Mouse (Mus musculus) cerebellum, adult 9-10 months (tissue): Measurements from ENCODE around the gene Nrxn3.
A peak's percentile ranks its signal among the peaks of the same experiment; 100 is the strongest.

Experiments used
- DNase-seq: peaks from one replicate; pipeline ENCODE4 v3.0.0; 2022

Gene Nrxn3

DNA sequence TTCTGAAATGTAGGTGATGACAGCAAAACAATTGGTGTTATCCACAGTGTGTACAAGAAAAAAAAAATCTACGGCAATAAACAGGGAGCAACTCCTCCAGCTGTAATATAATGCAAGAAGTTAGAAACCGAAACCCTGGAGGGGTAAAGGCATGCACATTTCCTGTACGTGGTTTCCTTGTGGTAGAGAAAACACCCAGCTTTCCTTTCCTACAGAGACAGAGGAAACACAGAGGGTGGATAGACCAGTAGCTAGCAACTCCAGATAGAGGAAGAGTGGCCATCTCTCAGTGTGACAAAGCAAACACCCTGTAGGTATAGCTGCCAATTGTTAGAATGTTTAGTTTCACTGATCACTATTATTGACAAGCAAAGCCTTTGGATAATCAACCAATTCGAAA, 642.2 kb downstream of the Nrxn3 start:
- no peak for DNase-seq

DNA sequence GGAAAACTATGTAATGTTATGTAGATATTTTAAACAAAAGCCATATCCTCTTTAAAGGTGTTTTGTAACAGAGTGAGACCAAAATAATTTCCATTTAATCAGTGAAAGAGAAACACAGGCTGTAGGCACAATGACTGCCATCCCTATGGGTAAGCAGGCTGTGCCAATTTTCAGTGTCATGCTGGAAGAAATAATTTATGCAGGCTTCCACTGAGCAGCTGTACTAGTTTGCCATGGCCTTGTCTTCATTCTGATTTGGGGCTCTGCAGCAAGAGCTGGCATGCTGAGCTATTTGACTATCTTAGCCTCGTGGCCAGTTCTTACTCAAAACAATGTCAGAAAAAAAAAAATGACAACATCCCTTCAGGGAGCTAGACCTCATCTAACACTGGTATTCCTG, 647.3 kb downstream of the Nrxn3 start:
- no peak for DNase-seq

DNA sequence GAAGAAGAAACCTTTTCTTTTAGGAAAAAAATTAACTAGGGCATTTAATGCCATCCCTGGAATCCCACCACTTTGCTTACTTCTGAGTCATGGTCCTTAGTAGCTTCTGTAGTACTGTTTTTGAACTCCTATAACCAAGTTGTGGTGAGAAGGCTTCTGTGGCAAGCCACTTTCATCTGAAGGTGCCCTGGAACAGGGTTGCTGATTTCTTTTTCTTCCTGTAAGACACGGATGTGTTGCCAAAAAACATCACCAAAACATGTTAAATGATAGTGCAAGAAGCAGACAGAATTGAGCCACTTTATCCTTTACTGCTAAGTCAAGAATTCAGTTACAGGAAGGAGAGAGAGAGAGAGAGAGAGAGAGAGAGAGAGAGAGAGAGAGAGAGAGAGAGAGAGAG, 653.9 kb downstream of the Nrxn3 start:
- no peak for DNase-seq

DNA sequence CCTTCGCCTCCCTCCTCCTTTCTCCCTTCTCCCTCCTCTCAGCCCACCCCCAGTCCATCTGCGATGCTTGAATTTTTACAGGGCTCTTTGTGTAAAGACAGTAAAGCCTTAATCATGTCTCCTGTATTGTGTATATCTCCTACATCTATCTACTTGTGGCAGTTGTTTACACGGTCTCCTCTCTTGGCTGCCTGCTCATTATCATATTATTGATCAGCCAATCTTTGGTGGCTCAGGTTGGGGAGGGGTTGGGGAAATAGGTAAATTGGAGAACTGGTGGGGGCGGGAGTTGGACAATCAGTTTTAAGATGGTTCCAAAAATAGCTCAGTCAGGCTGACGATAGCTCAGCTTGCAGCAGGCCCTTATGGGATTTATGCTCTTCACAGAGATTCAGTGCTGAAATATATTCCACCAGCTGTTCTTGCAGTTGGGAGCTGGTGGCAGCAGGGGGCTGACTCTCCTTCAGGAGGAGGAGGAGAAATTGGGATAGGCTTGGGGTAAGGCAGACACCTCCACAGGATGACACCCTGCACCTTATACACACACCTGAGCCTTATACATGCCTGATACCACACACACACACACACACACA, 654.5 kb downstream of the Nrxn3 start:
- no peak for DNase-seq

DNA sequence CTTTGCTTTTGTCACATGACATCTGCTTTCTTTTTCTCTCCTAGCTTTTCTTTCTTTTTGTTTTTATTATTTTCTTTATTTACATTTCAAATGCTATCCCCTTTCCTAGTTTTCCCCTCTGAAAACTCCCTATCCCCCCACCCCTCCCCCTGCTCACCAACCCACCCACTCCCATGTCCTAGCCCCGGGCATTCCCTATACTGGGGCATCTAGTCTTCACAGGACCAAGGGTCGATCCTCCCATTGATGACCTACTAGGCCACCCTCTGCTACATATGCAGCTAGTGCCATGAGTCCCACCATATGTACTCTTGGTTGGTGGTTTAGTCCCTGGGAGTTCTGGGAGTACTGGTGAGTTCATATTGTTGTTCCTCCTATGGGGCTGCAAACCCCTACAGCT, 655.0 kb downstream of the Nrxn3 start:
- DNase-seq = no peak

DNA sequence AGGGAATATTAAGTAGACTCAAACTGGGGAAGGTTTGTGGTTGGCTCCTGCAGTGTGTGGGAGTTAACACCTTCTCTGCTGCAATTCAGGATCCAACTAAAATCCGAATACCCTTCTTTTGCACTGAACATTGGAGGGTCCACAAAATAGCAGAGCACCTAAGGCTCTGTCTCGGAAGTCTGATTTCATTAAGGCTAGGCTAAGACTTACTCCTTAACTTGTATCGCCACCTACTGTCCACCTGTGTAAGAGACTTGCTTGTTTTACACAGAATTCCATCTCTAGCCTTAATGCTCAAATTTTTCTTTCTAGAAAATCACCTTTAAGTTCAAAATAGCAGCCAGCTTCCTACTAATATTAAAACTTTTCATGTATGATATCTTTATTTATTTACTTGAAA, 660.6 kb downstream of the Nrxn3 start:
- DNase-seq = no peak

DNA sequence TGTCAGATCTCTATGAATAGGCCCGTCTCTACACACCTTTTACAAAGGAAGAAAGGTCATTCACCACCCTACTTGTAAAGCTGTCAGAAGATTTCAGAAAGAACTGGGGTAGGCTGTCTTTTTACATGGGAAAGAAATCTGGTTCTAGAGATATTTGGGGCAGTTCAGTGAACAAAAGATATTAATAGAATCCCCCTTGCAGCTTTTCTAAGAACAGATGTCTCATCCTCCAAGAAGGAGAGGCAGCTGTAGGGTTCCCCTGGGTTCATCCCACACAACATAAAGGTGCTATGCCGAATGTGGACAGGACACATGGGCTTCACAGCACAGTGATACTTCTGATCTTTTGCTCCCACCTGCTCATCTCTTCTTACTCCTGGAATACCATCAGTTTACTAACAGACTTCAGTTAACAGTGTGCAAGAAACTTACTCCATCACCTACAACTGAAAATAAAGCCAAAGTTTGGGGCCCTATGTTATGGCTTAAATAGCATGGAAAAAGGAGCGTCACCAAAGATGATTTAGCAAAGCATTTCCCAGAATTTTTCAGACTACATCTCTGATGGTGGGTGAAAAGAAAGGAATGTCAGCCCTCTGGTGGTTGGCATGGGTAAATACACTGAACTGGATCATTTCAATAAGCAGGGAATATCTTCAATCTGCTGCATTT, 672.6 kb downstream of the Nrxn3 start:
- no peak for DNase-seq

DNA sequence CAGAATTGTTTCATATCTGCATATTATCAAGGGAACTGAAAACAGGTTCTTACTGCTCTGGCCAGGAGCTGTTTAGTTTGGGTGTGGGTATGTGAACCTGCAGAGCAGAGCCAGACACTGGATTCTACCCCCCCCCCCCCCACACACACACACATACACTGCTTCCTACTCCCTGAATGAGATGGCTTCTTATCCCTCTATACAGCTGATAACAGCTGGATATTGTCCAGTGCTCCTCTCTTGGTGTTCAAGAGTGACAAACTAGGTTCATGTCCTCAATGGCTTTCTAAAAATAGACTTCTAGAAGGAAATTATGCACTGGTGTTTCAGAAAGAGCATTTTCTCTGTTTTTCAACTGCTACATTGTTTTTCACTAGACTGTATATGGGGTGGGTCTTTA, 713.8 kb downstream of the Nrxn3 start:
- no peak for DNase-seq

DNA sequence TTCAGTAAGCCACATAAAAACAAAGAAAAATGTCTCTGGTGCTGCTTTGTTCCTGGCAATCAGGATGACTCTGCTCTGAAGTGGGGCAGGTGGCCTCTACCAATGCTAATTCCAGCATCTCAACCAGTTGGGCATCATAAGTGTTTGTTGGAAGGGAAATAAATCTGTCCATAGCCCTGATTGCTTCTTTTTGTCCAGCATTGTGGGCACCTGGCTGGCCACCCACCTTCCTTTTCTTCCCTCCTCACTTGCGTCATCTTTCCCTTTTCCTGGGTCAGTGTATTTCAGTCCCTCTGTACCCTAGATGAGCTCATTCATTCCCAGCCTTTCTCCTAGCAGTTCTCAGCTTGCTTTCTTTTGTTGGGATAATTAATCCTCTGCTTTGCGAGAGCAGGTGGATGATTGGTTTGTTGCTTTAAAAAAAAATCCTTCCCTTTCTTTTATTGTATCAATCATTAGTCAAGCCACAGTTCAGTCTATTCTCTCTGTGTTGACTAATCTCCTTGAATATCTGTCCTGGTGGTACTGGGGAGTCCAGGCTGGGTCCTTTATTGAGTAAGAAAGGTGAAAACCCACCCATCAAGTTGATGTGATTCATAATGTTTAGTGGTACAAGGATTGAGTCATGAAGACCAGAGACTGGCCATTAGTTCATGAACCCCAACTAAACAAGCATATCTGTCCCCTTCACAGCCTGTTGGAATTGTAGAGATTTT, 719.8 kb downstream of the Nrxn3 start:
- DNase-seq = no peak

DNA sequence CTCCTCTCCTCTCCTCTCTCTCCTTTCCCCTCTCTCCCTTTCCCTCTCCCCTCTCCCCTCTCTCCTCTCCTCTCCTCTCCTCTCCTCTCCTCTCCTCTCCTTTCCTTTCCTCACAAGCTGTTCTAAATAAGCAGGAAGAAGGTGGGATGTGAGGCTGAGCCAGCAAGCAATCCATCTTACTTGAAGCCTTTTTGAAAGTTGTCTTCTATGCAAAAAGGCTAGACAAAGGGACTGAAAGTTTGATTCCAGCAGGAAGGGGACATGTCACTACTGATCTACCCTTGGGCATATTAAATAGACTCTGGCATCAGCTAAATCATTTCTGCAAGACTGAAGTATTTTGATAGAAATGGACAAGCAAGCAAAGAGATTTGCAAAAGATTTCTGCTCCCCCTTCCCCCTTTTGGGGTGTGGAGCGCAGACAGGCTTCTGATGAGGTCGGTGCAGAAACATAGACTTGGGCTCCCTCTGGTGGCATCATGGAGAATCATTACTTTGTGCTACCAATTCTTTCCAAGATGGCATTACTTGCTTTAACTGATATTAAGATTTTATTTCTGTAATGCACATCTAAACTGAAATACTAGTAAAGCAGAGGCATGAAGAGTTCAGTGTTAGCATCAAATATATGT, 728.1 kb downstream of the Nrxn3 start:
- DNase-seq = peak; percentile 11

DNA sequence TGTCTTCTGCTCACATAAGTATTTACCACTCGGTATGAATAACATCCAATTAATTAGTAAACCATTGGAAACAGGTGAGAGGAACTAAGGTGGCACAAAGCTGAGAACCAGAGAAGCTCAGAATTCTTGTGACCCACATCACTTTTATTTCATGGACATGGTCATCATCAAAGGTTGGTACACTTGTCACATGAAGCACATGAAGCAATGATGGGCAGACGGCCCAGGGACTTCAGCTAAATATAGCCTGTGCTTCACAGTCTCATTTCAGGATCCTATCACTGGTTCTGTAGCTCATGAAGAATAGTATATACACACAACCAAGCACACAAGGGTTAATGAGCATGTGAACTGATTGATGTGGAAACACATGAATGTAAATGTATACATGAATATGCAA, 747.5 kb downstream of the Nrxn3 start:
- DNase-seq = no peak

DNA sequence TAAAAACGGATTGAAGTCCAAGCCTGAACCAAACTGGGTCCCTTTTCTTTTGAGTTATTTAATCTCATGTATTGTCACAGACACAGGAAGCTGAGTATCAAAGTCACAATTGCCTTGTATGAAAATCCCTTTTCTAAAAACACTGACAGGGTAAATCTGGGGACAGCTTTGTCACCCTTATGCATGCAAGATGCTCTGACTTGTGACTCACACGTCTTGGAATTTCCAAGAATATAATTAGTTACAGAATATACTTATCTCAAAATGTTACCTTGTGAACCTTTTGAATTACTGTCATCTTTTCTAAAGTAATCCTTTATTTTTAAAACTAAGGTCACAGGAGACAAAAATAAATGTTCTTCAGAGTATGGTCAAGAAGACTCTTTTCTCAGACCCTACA, 748.6 kb downstream of the Nrxn3 start:
- DNase-seq = no peak

DNA sequence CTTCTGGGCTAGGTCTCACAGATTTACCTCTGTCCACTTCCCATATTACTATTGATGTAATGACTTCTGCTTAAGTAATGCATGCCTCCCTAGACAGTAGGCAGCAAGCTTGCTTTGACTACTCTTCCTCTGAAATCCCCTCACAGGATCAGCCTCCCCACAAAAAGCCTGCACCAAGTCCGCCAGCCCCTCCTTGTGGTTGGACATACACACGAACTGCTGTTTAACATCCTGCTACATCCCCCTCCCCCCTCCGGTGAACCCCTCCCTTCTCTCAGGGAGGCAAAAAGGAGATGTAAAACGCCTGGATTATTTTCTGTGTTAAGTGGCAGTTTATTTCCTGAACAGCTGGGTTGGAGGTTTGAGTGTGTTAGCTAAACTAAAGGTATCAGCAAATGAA, 749.2 kb downstream of the Nrxn3 start:
- no peak for DNase-seq

DNA sequence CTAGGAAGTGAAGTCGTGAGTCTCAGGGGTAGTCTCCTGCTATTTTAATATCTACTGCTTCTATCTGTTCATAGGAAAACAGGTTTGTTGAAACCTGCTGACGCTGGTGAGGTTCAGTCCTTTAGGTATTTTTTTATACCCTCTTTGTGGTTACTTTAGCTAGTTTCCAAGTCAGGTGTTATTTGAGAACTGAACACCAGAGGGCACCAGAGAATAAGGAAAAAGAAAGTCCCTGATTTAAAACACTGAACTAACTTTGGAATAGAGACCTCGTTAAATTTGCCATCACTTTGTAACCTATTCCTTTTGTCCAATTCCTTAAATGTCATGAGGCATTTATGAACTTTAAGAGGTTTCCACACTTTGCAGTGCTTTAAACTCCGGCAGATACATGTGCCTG, 756.4 kb downstream of the Nrxn3 start:
- peak; percentile 68 for DNase-seq

DNA sequence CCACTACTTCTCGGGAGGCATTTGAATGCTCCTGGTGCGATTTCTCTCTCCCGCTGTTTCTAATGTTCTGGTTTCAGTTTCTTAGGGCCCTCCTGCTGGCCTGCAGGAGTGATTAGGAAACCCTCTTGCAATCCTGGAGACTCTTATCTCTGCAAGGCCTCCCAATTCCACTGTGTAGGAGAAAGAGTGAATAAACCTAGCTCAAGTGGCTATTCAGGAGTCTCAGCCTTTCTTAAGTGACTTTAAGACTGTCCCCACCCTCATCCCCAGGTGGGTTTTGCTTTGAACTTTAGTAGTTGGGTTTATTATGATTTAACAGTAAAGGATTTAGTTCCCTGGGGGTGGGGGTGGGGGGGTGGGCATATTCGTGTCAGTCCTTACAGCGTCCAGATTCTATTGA, 759.5 kb downstream of the Nrxn3 start:
- DNase-seq = no peak

DNA sequence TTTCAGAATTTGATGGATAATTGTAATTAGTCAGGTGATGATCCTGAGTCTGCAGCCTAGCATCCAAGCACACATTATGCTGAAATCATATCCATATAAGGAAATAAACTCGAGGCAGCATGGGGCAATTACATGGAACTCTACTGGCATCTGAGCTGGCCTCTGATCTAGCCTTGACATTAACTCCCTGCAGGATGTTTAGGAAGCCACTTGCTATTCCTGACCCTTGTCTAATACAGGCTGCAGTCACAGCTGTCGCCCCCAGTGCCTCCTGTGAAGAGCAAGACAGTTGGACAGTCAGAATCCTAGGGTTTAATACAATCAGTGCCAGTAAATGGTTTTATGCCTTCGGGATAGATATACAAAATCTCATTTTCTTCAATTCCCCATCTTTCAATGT, 781.4 kb downstream of the Nrxn3 start:
- no peak for DNase-seq

DNA sequence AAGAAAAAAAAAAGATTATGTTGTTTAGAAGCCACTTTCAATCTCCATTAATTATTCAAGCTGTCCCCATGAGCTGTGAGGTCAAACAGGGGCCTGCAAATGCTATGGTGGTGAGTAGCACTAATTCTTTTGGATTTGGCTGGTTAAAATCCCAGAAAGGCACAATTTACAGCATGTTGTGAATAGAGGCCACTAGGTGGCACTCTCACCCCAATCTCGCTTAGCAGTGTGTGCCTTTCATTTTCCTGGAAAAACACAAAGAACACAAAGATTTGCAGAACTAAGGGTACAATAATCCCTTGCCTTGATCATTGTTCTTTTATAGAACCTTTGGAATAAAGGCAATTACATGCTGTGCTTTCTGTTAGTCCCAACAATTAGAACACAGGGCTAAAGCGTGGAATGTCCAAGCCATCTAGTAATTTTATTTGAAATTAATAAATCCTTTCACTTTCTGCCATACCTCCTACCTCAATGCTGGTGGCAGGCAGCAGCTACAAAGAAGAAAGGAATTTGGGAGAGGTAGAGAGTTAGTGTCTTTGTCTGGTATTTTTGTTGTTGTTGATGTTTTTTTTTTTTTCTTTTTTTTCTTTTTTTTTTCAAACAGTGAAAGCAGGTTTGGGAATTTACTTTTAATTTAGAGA, 782.6 kb downstream of the Nrxn3 start:
- DNase-seq = peak; percentile 84

DNA sequence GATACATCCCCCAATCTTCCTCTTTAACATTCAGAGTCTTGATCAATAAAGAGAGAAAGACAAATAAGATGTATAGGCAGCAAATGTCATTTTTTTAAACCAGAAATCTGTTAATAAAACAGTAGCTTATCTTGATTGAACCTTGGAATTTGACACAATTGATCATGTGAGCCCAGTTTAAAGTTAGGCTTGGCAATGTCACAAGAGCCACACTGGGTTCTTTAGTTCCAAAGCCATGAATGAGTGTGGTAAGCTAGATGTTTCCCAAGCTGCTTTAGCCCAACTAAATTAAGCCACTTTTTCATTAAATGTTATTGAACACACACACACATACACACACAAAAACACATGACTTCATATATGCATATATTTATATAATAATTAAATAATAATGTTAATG, 786.3 kb downstream of the Nrxn3 start:
- no peak for DNase-seq

DNA sequence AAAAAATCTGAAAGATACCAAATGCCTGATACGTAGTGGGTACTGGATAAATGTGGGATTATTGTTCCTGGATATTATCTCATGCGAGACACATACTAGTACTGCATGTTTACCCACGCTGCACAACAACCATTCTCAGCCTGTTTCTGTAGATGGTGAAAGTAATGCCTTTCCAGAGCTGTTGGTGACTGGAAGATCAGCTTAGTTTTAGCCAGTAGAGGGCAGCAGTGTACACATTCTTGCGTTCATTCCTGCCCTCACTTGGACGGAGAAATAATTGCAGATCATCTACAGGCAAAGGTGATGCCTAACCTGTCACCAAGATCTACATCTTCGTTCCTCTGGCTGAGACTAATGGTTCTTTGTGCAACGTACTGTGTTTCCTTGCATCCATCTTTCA, 791.1 kb downstream of the Nrxn3 start:
- peak; percentile 88 for DNase-seq

DNA sequence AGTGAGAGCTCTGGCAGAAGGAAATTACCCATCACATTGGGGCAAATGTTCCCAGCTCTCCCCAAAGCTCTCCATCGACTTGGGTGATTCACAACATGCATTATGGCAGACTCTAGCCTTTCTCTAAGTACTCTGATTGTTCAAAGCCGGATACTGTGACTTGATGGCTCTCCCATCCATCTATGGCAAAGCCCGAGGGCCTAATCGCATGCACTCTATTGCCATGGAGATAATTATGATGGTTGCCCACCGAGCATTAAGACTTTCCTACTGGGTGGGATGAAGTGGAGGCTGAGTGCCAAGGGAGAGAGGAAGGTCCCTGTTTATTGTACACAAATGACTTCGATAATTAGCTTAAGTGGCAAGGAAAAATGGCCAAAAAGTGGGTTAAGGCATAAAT, 793.4 kb downstream of the Nrxn3 start:
- DNase-seq = no peak

DNA sequence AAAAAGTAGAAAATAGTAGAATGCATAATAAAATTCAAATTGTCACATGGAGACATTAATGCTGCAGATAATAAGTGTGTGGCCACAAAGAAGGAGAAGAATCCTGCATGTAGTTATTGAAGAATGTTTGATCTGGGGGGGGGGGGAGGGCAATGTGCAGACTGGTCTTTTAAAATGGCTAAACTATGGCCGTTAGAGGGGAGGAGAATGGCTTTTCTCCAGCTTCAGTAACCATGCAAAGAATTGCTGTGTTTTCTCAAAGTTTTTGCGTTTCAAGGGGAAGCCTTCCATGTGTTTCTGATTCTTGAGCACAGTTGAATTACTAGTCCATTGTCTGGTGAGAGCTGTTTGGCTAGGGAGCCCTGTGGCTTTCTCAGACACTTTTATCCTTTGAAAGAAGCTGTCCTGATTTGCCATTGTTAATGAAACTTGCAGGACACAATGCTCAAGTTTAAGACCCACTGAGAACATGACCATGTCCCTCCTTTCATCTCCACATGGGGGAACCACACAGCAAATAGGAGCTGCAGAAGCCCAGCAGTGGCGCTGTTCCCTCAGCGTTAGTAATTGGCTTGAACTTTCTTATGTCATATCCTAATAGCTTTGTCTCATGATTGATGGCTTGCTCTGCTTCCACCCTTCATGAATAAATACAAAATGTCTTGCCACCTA, 808.1 kb downstream of the Nrxn3 start:
- no peak for DNase-seq

DNA sequence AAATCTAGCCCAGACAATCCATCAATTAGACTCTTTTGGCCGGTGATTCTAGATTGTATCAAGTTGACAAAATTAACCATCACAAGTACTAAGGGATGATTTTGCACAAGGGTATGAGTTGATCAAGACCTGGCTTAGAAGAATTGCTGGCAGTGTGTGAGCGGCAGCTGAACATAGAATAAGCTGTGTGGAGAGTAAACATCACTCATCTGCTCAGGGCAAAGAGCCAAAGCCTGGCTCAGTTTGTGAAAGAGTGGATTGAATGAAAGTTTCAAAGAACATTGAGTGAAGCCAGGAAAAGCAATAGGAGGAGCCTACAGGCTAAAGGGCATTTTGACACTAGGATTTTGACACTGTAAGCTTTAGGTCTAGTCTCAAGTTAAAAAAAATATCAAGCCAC, 828.6 kb downstream of the Nrxn3 start:
- DNase-seq = peak; percentile 48
